Mouse (Mus musculus) forebrain, embryonic 15.5 days (tissue): ENCODE data around the gene Snx33. TPM values are rescaled to one million over a fixed set of nuclear protein-coding genes. Genes with fewer than 3 reads are reported as not detected.

Experiments
- ATAC-seq: fragments of 200-750 bp; cut with Nextera tagmentation; replicated peaks from 2 replicates; pipeline ENCODE4 v1.8.0; 2017; ENCODE audit warnings: mild to moderate bottlenecking, moderate TSS enrichment, moderate library complexity
- H3K27ac ChIP-seq: fragments of 300-500 bp; sonication (generic); replicated peaks from 2 replicates; pipeline ENCODE4 v1.5.1; 2015; ENCODE audit warnings: mild to moderate bottlenecking, inconsistent platforms
- H3K27me3 ChIP-seq: fragments of 300-500 bp; sonication (generic); 2 replicates; pipeline ENCODE4 v1.6.1; 2015; ENCODE audit warnings: inconsistent platforms
- H3K36me3 ChIP-seq: fragments of 300-500 bp; sonication (generic); 2 replicates; pipeline ENCODE4 v1.6.1; 2015; ENCODE audit warnings: mild to moderate bottlenecking, inconsistent platforms
- H3K4me1 ChIP-seq: fragments of 300-500 bp; sonication (generic); 2 replicates; pipeline ENCODE4 v1.6.1; 2015; ENCODE audit warnings: inconsistent platforms
- H3K4me2 ChIP-seq: fragments of 300-500 bp; sonication (generic); replicated peaks from 2 replicates; pipeline ENCODE4 v1.6.1; 2015; ENCODE audit warnings: mild to moderate bottlenecking, inconsistent platforms
- H3K4me3 ChIP-seq: fragments of 300-500 bp; sonication (generic); 2 replicates; pipeline ENCODE4 v1.5.1; 2015; ENCODE audit warnings: mild to moderate bottlenecking, inconsistent platforms
- H3K9ac ChIP-seq: fragments of 300-500 bp; sonication (generic); replicated peaks from 2 replicates; pipeline ENCODE4 v1.6.1; 2015; ENCODE audit warnings: mild to moderate bottlenecking, inconsistent platforms
- H3K9me3 ChIP-seq: fragments of 300-500 bp; sonication (generic); 2 replicates; pipeline ENCODE4 v1.6.1; 2016; ENCODE audit warnings: inconsistent platforms
- WGBS: fragments of 180-500 bp; shearing (Covaris S2); methylation state at CpG from one replicate; pipeline ENCODE4 v1.1.7; 2015; ENCODE audit warnings: mixed read lengths; 5-methylcytosine and 5-hydroxymethylcytosine counted together
- polyA plus RNA-seq: library from polyadenylated mRNA; unstranded; fragments of >200 nt; fragmentation: Nextera tagmentation; extraction: Ambion mirVana; gene quantifications from 2 replicates; pipeline ENCODE4 v1.2.1, GENCODE M21; 2015

Snx33 gene
- polyA plus RNA-seq, 1 experiment from 2014 or later, result 3.2 TPM

- no peak for ATAC-seq
- H3K36me3 ChIP-seq, result no peaks in the 10 kb centered on the region
These were observed 58.6 kb downstream of the Snx33 start for GRCm38 (mm10) chr9:56869552-56869951.

DNA sequence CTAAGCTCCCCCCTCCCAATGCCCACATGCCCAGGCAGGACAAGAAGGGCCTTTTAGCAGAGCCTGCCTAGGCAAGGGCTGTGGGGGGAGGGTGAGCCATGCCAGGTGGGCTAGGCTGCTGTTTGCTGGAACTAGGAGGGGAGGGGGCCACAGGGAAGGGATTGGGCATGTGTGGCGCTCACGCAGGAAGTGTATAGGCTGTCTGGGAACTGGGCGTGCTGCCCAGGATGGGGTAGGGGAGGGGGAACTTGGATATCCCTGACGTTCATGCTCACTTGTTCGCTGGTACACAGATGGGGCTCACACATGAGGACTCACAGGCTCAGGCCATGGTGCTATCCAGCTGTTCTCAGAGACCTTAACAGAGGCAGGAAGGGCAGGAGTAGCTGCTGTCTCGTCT, 59.9 kb downstream of the Snx33 start:
- peak overlapping the region; percentile 58 for H3K27ac ChIP-seq
- peaks cover 32% of the 10 kb centered on the region for H3K4me1 ChIP-seq
- no peaks in the 10 kb centered on the region for H3K9me3 ChIP-seq
- no peak overlapping the region for H3K4me2 ChIP-seq
- 29% methylated on average over 6 of the region's 6 CpGs for WGBS
- H3K27me3 ChIP-seq, result peaks cover 14% of the 10 kb centered on the region; the same call in 1 of the 2 replicates
- ATAC-seq, result peak; percentile 90
- no peaks in the 10 kb centered on the region for H3K36me3 ChIP-seq
- H3K4me3 ChIP-seq, result no peak overlapping the region
- H3K9ac ChIP-seq, result no peak overlapping the region

More at GRCm38 (mm10) chr9:56869552-56869951, 58.6 kb downstream of the Snx33 start:
- H3K4me3 ChIP-seq, result no peak overlapping the region
- H3K4me1 ChIP-seq, result peaks cover 24% of the 10 kb centered on the region
- no peaks in the 10 kb centered on the region for H3K9me3 ChIP-seq
- H3K9ac ChIP-seq, result no peak overlapping the region
- 68% methylated on average over 13 of the region's 13 CpGs for WGBS
- H3K4me2 ChIP-seq, result no peak overlapping the region
- H3K27ac ChIP-seq, result 0 out of 2 replicates have a peak overlapping the region, but pooled peaks have one; percentile 41
- H3K27me3 ChIP-seq, result peaks cover 6% of the 10 kb centered on the region; the same call in 1 of the 2 replicates

Other genes with a start within 250 kb of the Snx33 start
- gene Lingo1, start 131.9 kb downstream of the Snx33 start, polyA plus RNA-seq, result 32.4 and 38.4 TPM in 2 replicates
- not detected in 2 replicates for gene Odf3l1, start 63.7 kb downstream of the Snx33 start, polyA plus RNA-seq
- gene Cspg4, start 63.3 kb downstream of the Snx33 start, polyA plus RNA-seq, result 5.1 and 6.0 TPM in 2 replicates
- 79.2 and 85.0 TPM in 2 replicates for gene Imp3, start 9.1 kb upstream of the Snx33 start, polyA plus RNA-seq
- 29.5 and 31.9 TPM in 2 replicates for gene Snupn, start 22.5 kb upstream of the Snx33 start, polyA plus RNA-seq
- gene Ptpn9, start 66.6 kb upstream of the Snx33 start, polyA plus RNA-seq, result 27.5 and 29.0 TPM in 2 replicates
- gene Sin3a, start 143.7 kb upstream of the Snx33 start, polyA plus RNA-seq, result 27.6 and 28.0 TPM in 2 replicates
- 72.4 and 74.3 TPM in 2 replicates for gene Man2c1, start 202.3 kb upstream of the Snx33 start, polyA plus RNA-seq
- gene Neil1, start 219.9 kb upstream of the Snx33 start, polyA plus RNA-seq, result 7.8 and 8.8 TPM in 2 replicates
- gene Commd4, start 230.0 kb upstream of the Snx33 start, polyA plus RNA-seq, result 171 and 182 TPM in 2 replicates